In genomic region chr16:51933965-51934364, GRCm38 (mm10) we compare ENCODE assay signal across 18 mouse cellular contexts.
"Had no signal": no experiment of that assay in that cellular context is flagged by ENCODE, and none has a peak within 500 bp of the region (broad histone marks: within the 10 kb centered on the region; RNA-seq: fewer than 3 reads in every experiment).

No protein-coding gene starts in this region.

- H3K27ac ChIP-seq: intestine, embryonic 15.5 days; kidney, postnatal 0 days; layer of hippocampus, adult 2 months; liver, embryonic 14.5 days; lung, embryonic 15.5 days; midbrain, embryonic 13.5 days; neural tube, embryonic 12.5 days had no signal

- DNase-seq: kidney, adult 18-20 months; kidney, postnatal 25 days; layer of hippocampus, adult 9-11 months; lung, adult 18-20 months; lung, postnatal 10 days; lung, postnatal 36 days; retina, postnatal 1 day; right cerebral cortex, postnatal 25 days; thymus, adult 18-20 months; thymus, postnatal 36 days had no signal

- ATAC-seq: intestine, embryonic 15.5 days; midbrain, embryonic 13.5 days had no signal

- H3K9ac ChIP-seq: intestine, embryonic 15.5 days; liver, embryonic 14.5 days; lung, embryonic 15.5 days; midbrain, embryonic 13.5 days; neural tube, embryonic 12.5 days had no signal

- H3K4me2 ChIP-seq: intestine, embryonic 15.5 days; liver, embryonic 11.5 days; lung, embryonic 15.5 days; midbrain, embryonic 13.5 days; neural tube, embryonic 12.5 days had no signal

- H3K4me3 ChIP-seq: intestine, embryonic 15.5 days; layer of hippocampus, adult 2 months; lung, embryonic 15.5 days; midbrain, embryonic 13.5 days; neural tube, embryonic 12.5 days had no signal

- H3K9me3 ChIP-seq: intestine, embryonic 15.5 days; lung, embryonic 15.5 days; midbrain, embryonic 13.5 days; neural tube, embryonic 12.5 days had no signal

- H3K4me1 ChIP-seq: intestine, embryonic 15.5 days; lung, embryonic 15.5 days; midbrain, embryonic 13.5 days; neural tube, embryonic 12.5 days had no signal

- H3K27me3 ChIP-seq: intestine, embryonic 15.5 days; lung, embryonic 15.5 days; midbrain, embryonic 13.5 days; neural tube, embryonic 12.5 days had no signal

- H3K36me3 ChIP-seq: intestine, embryonic 15.5 days; lung, embryonic 15.5 days; midbrain, embryonic 13.5 days; neural tube, embryonic 12.5 days had no signal
